Mouse (Mus musculus) kidney, adult 2 months (tissue): Measurements from ENCODE around the gene Rps6. TPM values are rescaled to one million over a fixed set of nuclear protein-coding genes. Genes with fewer than 3 reads are reported as not detected.
A peak's percentile ranks its signal among the peaks of the same experiment; 100 is the strongest.

Experiments used
- DNase-seq: peaks from one replicate; pipeline ENCODE4 v3.0.0; 2021
- H3K27ac ChIP-seq: fragments of 200-500 bp; 2 replicates; pipeline ENCODE4 v1.5.1; 2012; ENCODE audit warnings: low read depth, low read length, control low read depth, inconsistent platforms; ENCODE audit not compliant: insufficient read depth
- H3K27me3 ChIP-seq: fragments of 200-500 bp; replicated peaks from 2 replicates; pipeline ENCODE4 v1.6.1; 2012; ENCODE audit warnings: mild to moderate bottlenecking, moderate library complexity, low read length, inconsistent platforms; ENCODE audit not compliant: control insufficient read depth, insufficient read depth
- H3K36me3 ChIP-seq: fragments of 200-500 bp; 2 replicates; pipeline ENCODE4 v1.6.1; 2012; ENCODE audit warnings: mild to moderate bottlenecking, moderate library complexity, low read length, inconsistent platforms; ENCODE audit not compliant: control insufficient read depth, insufficient read depth
- H3K4me1 ChIP-seq: fragments of 200-500 bp; 2 replicates; pipeline ENCODE4 v1.6.1; 2011; ENCODE audit warnings: low read length; ENCODE audit not compliant: control insufficient read depth, insufficient read depth
- H3K4me3 ChIP-seq: fragments of 200-500 bp; 2 replicates; pipeline ENCODE4 v1.5.1; 2011; ENCODE audit warnings: mild to moderate bottlenecking, low read depth, low read length, control low read depth; ENCODE audit not compliant: insufficient read depth
- CTCF ChIP-seq: fragments of 200-500 bp; conservative IDR thresholded peaks from 2 replicates; pipeline ENCODE4 v1.5.1; 2011; ENCODE audit warnings: low read depth, mild to moderate bottlenecking, control low read depth, low read length, moderate library complexity, mixed read lengths; ENCODE audit not compliant: insufficient read depth, insufficient read length
- POLR2A ChIP-seq: fragments of 200-500 bp; IDR thresholded peaks from one replicate; pipeline ENCODE4 v1.6.1; 2011; ENCODE audit warnings: low read depth, low read length, control low read depth
- WGBS: fragments of 180-500 bp; shearing (Covaris S2); methylation state at CpG from one replicate; pipeline ENCODE4 v1.1.7; 2018; 5-methylcytosine and 5-hydroxymethylcytosine counted together
- polyA plus RNA-seq: library from polyadenylated mRNA; depleted of rRNA; stranded (reverse); fragments of >200 nt; gene quantifications from 2 replicates; pipeline ENCODE4 v1.2.3, GENCODE M21; 2012; rRNA removed

Rps6 gene
- 429 and 521 TPM in 2 replicates for polyA plus RNA-seq

GRCm38 (mm10) chr4:86857113-86858069, at the start of gene Rps6:
Gene Rps6 (minus strand): TSS chr4:86857412.
- TF ChIP-seq CTCF (no peak), POLR2A (peak; percentile 95)
- under 1% methylated on average over 68 of the region's 68 CpGs for WGBS
- peak; percentile 98 for DNase-seq
- Histone ChIP-seq H3K4me1 (peaks cover 3% of the 10 kb centered on the region; the same call in 1 of the 2 replicates), H3K27ac (peak within 1 kb of the TSS; percentile 90), H3K36me3 (peaks cover 12% of the 10 kb centered on the region), H3K27me3 (no peaks in the 10 kb centered on the region), H3K4me3 (peak within 1 kb of the TSS; percentile 86)

- DNase-seq, result peak; percentile 34
- no peaks in the 10 kb centered on the region for H3K27me3 ChIP-seq
- H3K36me3 ChIP-seq, result no peaks in the 10 kb centered on the region
- H3K4me3 ChIP-seq, result no peak overlapping the region
- 0 out of 2 replicates have a peak, but pooled peaks cover 6% of the 10 kb centered on the region for H3K4me1 ChIP-seq
- H3K27ac ChIP-seq, result no peak overlapping the region
- TF ChIP-seq CTCF, result no peak
- TF ChIP-seq POLR2A, result no peak
- 86% methylated on average over 1 of the region's 1 CpGs for WGBS
Measured at GRCm38 (mm10) chr4:86905869-86906268, 48.7 kb upstream of the Rps6 start.

GRCm38 (mm10) chr4:86904969-86905368, 47.8 kb upstream of the Rps6 start:
- DNase-seq, result no peak
- Histone ChIP-seq H3K27me3 (no peaks in the 10 kb centered on the region), H3K4me1 (0 out of 2 replicates have a peak, but pooled peaks cover 9% of the 10 kb centered on the region), H3K36me3 (no peaks in the 10 kb centered on the region), H3K4me3 (no peak overlapping the region), H3K27ac (no peak overlapping the region)
- TF ChIP-seq POLR2A, result no peak
- TF ChIP-seq CTCF, result peak; percentile 37; the same call in 1 of the 2 replicates
- 51% methylated on average over 3 of the region's 3 CpGs for WGBS

- no peaks in the 10 kb centered on the region for H3K27me3 ChIP-seq
- peak overlapping the region; percentile 76 for H3K27ac ChIP-seq
- no peak for TF ChIP-seq POLR2A
- no peak for TF ChIP-seq CTCF
- whole genome bisulfite sequencing, result 66% methylated on average over 6 of the region's 6 CpGs
- H3K4me1 ChIP-seq, result peaks cover 17% of the 10 kb centered on the region; the same call in 1 of the 2 replicates
- H3K36me3 ChIP-seq, result no peaks in the 10 kb centered on the region
- no peak overlapping the region for H3K4me3 ChIP-seq
- DNase-seq, result peak; percentile 88
Measured at GRCm38 (mm10) chr4:86902351-86902750, 45.1 kb upstream of the Rps6 start.

- DNase-seq, result peak; percentile 93
- WGBS, result 32% methylated on average over 14 of the region's 14 CpGs
- Histone ChIP-seq H3K27me3 (no peaks in the 10 kb centered on the region), H3K27ac (peak overlapping the region; percentile 93), H3K4me3 (no peak overlapping the region), H3K4me1 (peaks cover 15% of the 10 kb centered on the region; the same call in 1 of the 2 replicates), H3K36me3 (no peaks in the 10 kb centered on the region)
- TF ChIP-seq POLR2A, result no peak
- TF ChIP-seq CTCF, result no peak
Measured at GRCm38 (mm10) chr4:86898791-86899474, 41.7 kb upstream of the Rps6 start.

GRCm38 (mm10) chr4:86897411-86897810, 40.2 kb upstream of the Rps6 start:
- H3K4me1 ChIP-seq, result peaks cover 15% of the 10 kb centered on the region; the same call in 1 of the 2 replicates
- TF ChIP-seq POLR2A, result no peak
- TF ChIP-seq CTCF, result no peak
- WGBS, result 53% methylated on average over 7 of the region's 7 CpGs
- no peak overlapping the region for H3K4me3 ChIP-seq
- H3K27me3 ChIP-seq, result no peaks in the 10 kb centered on the region
- peak overlapping the region; percentile 78 for H3K27ac ChIP-seq
- DNase-seq, result peak; percentile 68
- H3K36me3 ChIP-seq, result no peaks in the 10 kb centered on the region
